Mouse (Mus musculus) monocyte, adult 2 months (primary cell): ENCODE results near the gene Lif.

Source experiments
- DNase-seq, 2 experiments: peaks; one replicate each; pipeline ENCODE4 v3.0.0; 2022; ENCODE audit warnings: low spot score in 2 of 2, low read depth in 1 of 2

The Lif gene

DNA sequence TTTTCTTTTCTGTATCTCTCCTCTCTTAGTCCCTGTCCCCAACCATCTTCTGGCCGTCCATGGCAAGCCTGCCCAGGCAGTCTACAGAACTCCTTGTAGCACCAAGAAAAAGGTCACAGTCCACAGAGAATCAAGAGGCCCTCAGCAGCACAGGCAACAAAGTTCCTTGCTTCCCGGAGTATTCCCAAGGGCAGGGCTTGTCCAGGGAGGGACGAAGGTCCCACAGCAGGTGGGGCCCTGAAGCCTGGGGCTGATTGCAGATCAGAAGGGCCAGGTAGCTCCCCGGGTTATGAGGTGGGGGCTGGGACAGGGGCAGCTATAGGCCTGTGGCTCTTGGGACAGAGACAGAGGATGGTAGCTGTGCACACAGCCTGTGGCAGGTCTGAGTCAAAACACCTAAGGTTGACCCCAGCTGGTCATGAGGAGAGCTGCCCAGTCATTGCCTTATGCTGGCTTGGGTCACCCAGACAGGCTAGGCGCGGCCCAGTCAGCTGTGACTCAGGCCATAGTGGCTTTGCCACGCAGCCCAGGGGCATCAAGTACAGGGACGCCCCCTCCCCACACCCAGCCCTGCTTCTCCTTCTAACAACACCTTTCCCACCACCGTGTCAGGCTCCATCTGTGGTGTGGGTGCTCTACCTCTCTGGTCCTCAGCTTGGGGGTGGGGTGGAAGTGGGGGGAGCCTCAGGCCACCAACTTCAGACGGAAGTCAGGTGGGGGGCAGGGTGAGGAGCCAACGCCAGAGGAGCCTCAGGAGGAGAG is at the start of gene Lif:
Lif (plus strand) TSS at position 712 of the 762 bp plus-strand sequence.
- no peak for DNase-seq

DNA sequence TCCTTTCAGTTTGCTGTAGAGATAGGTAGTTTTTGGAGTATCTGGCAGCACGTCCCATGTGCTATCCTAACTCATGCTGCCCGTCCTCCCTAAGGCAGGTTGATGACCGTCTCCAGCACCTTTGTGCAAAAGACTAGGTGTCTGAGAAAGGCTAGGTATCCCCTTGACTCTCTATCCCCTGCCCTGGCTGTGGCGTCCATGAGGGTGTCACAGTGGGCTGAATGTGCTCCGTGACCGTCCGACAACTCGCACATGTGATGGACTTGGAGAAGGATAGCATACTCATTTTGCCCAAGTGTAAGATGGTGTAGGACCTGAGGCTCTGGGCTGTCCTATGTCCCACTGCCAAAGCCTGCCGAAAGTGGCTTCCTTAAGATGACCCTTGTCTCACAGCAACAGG is 49.7 kb upstream of the Lif start:
- no peak for DNase-seq

DNA sequence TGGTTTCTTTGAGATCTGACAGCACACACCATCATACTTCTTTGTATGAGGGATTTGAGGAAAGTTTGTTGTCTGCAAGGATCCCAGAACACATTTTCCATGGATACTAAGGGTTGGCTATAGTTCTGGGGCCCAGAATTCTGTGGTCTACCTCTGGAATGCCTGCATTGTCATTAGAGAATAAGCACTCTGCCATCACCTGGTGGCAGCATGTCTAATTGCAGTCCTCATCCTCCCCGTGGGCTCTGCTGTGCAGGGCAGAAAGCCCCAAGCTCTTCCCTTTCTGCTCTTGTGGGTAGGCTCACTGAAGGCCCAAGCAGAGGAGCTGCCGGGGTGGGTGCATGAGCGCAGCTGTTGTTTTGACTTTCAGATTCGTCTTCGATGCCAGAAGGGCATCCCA is 47.8 kb upstream of the Lif start:
- no peak for DNase-seq

DNA sequence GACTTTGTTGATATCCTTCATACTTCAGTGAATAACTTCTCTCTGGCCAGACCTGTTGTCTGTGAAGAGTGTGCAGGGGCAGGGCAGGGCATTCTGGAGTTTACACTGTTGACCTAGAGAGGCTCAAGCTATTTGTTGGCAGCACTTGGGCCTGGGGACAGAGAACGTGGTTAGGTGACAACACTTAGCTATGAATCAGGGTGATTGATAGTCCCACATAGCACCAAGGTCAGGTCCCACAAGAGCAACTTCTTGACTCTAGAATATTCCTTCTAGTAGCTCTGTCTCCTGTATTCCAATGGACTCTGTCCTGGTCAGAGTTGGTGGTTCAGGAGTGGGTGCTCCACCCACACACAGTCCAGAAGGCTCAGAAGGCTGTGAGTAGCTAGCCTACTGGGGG is 46.6 kb upstream of the Lif start:
- DNase-seq: no peak

DNA sequence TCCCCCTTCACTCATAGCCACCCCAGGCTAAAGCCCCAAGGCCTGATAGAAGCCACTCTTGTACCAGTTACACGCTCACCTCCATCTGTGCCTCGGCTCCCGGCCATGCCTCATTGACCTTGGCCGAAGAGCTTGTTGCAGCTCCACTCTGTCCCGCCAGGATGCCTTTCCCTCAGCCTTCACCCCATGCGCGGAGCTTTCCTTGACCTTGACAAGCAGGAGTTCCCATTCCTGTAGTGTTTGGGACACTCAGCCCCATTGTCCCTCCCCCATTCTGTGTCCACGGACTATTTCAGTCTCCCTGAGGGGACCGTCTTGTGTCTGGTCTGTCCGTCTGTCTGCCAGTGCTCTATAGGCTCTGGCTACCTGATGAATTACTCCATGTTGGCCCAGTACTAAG is 44.2 kb upstream of the Lif start:
- DNase-seq: no peak

DNA sequence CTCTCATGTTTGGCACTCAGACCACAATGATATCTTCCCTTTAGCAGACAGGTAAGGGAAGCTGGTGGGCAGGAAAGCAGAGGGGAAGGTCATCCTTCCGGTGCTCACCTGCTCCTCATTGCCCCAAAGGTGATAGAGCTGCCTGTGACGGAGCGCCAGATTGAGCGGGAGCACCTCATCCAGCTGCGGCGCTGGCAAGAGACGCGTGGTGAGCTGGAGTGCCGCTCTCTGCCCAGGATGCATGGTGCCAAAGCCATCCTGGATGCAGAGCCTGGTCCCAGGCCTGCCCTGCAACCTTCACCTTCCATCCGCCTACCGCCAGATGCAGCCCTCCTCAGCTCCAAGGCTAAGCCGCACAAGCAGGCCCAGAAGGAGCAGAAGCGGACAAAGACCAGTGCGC is 42.8 kb upstream of the Lif start:
- DNase-seq: no peak

DNA sequence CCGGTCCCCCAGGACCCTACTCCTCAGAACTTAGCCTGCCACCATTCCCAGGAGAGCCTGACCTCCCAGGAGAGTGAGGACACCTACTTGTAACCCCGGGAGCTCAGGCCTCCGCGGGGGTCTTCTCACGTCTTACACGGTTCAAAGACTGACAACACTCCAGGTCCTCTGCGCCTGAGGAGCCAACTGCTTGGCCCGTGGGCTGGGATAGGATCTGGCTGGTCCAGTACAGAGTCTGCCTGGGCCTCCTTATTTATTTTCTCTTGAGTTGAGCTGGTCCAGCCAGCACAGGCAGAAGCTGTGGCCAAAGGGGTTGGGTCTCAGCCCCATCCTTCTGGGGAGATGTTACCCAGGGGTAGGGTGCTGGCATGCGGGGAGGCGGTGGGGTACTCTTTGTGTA is 42.3 kb upstream of the Lif start:
- DNase-seq: no peak

DNA sequence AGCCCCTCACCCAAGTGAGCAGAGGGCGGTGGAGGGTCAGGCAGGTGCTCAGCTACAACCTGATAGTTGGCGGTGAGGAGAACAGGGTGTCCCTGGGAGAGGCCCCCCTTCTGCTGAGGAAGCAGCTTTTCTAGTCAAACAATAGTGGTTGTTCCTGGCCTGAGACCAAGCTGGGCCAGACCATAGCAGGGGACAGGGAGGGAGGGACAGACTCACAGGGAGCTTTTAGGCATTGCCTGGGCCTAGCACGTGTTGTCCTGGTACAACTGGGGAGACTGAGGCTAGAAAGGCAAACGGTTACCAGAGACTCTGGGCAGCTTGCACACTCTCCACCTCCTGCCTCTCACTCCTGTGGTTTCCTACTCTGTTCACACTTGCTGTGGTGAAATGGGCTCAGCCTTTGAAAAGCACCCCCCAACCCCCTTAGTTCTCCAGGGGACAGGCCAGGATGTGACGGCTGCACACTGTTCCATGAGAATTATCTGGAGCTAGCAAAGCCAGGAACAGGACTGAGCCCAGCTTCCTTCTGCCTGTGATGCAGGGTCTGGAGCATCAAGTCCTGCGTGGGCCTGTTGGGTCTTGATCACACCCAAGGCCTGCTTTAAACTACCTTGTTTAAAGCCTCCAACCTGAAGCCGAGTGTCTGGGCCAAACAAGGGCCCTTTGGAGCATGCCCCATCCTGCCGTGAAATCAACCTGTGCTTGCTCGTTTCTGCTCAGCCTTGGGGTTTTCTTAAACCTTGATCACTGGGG is 40.9 kb upstream of the Lif start:
- DNase-seq: no peak

DNA sequence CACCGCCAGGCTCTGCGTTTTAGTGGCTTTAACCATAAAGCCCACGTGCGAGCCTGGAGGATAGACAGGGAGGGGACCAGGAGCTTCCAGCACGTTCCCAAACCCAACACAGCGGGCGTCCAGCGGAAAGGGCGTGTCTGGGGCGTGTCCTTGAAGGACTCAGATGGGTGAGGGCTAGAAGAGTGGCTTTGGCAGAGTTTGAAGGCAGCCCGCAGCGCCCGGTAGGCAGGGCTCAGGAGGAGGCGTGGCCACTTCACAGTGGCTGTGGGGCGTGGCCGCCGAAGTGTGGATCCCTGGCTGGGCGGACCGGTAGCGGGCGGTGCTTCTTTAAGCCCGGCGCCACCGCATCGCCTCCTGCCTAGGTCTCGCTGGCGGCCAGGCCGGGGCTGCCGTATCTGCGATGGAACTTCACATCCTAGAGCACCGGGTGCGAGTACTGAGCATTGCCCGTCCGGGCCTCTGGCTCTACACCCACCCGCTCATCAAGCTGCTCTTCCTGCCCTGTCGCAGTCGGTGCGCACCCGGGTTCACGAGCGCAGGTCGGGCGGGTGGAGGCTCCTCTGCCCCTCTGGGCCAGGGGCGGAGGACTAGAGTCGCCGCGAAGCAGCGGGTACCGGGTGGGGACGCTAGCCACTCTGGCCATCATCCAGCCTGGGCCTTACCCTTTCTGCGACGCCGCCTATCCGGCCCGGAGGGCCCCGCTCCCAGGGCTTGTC is 39.3 kb upstream of the Lif start, which contains the start of gene Castor1:
Castor1 (plus strand) TSS at position 312 of the 716 bp plus-strand sequence.
- DNase-seq: peak in 1 of 2 experiments; percentile 73

DNA sequence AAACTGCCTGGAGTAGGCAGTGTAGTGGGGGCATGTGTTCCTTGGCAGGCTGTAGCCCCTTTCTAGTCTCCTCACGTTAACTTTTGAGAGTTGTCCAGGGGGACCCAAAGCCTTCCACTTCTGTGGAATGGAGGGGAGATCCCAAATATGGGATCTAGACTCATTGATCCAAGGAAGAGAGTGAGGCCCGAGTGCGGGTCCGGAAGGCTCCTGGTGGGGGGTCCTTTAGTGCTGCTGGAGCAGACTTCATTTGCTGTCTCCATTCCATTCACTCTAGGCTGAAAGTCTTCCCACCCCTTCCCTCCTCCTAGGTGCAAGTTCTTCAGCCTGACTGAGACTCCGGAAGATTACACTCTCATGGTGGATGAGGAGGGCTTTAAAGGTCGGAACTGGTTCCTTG is 38.7 kb upstream of the Lif start:
- no peak for DNase-seq

DNA sequence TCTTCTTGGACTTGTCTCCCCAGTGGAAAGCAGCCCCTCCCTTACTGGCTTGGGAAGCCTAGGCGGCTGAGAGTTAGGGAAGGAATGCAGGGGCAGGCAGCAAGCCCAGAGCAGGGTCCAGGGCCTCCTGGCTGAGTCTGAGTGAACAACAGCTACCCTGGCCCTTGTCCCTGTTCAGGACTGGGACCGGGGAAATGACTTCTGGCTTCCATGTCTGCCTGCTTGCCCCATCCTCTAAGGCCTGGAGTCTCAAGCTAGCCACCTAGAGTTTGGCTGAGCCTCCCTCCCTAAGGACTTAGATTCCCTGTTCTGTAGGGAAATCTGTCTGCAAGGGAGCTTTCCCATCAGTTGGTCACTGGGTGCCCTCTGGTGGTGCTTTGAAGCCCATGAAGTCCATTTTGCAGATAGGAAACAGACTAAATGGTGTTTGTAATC is 38.0 kb upstream of the Lif start:
- DNase-seq: no peak

DNA sequence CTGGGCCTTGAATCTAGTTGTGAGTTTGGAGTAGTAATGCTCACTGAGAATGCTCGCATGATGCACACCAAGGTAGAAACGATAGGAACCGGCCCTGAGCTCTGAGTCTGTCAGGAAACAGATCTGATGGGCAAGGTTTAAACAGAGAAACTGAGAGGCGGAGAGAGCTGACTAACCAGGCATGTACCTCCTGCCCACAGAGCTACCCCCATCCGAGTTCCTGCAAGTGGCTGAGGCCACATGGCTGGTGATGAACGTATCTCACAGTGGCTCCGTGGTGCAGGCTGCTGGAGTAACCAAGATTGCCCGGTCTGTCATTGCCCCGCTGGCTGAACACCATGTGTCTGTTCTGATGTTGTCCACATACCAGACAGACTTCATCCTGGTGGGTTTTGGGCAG is 37.4 kb upstream of the Lif start:
- DNase-seq: no peak

DNA sequence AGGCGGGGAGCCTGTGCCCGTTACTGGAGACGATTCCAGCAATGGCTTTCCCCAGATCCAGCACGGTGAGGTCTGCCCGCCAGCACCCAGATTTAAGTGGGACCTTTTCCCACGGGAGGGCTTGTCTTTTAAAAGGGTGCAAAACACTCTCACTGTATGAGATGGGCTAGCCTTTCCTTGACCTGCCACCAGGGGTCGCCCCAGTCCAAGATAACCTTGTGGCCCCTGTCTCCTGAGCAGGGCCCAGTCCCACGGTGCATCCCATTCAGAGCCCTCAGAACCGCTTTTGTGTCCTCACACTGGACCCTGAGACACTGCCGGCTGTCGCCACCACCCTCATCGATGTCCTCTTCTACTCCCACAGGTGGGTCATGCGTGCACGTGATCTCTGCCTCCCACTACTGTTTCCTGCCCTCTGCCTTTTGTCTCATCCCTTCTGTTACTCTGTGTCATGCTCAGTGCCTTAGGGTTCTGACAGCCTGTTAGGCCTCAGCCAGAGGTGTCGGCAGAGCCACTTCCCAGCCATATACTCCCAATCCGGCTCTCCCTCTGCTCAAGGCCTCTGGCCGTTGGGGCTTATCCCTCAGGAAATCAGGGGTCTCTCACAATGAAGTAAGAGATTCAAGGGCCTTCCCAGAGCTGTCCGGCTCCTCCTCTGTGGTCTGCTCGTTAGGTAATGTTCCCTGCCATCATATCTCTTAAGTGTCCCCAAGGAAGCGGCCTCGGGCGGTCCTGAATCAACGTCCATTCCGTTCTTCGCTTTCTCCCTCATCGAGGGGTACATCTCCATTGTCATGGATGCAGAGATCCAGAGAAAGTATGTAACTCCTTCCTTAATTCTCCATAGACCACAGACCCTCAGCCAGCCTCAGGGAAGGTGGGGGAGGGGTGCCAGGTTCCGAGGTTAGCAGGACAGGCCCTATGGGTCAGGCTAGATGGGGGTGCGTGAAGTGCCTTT is 36.6 kb upstream of the Lif start:
- peak in 1 of 2 experiments; percentile 81 for DNase-seq

DNA sequence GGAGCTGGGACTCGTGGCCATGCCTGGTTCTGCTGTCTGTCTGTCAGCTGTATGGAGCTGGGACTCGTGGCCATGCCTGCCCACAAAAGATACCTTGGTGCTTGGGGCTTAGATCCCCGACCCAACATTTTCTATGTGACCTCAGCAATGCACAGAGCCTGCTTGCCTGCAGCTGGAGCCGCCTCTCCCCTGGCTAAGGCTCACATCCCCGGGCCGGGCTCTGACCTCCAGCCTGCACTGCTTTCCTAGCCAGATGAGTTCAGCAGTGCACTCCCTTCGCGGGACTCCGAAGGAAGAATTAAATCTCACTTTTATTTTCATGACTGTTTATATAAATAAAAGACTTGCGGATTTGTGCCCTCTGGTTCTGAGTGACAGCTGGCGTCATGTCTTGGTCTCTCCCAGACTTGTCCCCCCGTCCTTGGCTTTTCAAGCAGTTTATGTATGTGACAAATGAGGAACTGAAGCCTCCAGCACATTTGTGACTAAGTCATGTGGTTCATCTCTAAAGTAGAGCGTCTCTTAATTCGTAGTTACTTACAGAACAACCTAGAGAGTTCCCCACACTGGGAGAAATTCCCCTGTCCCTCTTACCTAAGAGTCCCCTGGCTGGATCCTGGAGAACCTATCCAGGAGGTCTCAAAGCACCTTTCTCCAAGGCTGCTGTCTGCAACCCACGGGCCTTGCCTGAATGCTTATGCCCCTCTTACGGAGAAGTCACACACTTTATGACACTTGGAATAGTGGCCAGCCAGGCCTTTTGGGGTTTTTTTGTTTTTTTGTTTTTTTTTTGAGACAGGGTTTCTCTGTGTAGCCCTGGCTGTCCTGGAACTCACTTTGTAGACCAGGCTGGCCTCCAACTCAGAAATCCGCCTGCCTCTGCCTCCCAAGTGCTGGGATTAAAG is 35.1 kb upstream of the Lif start:
- DNase-seq: peak in 1 of 2 experiments; percentile 30

DNA sequence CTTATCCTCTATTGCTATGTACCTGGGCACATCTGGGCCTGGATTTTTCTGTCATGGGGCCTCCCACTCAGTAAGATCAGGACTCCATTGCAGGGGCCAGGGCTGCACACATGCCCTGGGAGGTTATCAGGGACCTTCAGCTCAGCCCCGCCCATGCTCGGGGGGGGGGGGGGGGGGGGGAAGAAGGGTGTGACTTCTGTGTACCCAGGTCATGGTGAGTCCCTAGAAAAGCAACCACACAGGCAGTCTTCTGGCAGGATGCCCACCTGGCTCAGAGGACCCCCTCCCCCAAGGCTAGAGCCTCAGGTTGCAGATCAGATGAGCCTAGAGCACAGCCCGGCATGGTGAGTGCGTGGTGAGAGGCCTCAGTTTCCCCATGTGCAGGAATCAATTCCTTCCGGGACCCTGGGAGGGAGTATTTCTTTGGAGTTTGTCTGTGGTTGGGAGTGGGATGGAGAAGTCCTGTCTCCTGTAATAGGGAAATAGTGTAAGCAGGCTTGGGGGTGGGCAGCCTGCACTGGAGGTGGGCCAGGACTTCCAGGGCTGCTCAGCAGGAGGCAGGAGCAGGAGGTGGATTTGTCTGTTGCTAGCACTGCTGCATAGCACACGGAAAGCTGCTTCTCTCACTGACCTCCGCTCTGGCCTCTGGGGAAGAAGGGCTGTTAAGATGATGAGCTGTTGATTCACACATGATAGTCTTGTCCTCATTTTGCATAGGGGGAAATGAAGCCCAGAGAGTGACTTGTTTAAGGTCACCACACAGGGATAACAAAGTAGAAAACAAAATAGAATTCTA is 33.8 kb upstream of the Lif start:
- no peak for DNase-seq

DNA sequence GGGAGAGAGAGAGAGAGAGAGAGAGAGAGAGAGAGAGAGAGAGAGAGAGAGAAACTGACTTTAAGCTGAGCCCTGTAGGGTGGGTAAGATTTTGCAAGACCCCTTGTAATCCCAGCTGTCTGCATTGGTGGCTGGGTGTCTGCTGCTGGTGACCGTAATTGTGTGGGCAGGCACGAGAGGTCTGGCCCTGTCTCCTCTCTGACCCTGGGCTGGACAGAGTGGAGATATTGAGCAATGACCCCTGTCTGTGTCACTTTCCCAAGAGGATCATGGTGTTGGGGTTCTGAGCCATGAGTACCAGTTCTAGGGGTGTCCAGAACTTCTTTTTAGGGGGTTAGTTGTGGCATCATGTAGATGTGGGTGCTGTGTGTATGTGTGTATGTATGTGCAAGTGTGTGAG is 33.1 kb upstream of the Lif start:
- DNase-seq: no peak

DNA sequence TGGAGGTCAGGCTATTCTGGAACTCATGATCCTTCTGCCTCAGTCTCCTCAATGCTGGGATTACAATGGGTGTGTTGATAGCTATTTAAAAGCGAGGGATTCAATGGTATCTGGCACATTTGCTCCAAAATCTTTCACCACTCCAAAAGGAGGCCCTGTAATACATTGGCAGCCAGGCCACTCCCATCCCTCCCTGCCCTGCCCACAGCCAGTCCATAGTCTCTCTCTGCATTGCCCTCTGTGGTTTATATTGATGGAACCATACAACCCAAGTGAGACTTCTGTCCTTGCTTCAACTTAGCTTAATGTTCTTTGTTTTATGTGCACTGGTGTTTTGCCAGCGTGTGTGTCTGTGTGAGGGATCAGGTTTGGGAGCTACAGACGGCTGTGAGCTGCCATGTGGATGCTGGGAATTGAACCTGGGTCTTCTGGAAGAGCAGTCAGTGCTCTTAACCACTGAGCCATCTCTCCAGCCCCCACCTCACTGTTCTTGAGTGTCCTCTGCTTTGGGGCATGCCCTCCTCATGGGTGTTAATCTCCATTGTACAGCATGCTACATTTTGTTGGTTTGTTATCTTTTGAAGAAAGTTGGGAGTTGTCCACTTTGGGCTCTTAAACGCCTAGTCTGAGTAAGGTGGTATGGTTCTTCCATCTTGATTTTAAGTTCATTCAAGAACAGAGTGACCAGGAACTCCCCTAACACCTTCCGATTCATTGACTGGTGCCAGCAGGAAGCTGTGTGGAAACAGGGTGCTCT is 30.6 kb upstream of the Lif start:
- no peak for DNase-seq

DNA sequence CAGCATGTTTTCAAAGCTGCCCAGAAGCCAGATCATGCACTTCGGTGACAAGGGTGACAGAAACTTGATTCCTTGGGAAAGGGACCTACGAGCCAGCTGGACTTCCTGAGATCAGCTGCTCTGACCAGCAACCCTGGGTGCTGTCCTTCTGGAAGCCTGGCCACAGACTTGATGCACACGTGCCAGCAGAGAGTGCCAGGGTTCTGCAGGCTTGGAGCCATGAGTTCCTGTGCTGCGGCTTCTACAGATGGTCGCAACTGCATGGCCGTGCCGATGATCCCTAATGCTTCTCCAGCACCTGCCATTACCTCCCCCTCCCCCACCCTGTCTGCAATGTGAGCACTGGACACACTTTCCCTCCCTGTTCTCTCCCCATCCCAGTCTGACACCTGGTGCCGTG is 28.9 kb upstream of the Lif start:
- no peak for DNase-seq
